Mouse (Mus musculus): ENCODE data around the gene Srp54a. TPM values are rescaled to one million over a fixed set of nuclear protein-coding genes. Genes with fewer than 3 reads are reported as not detected.
"Not testable (repeated sequence)": the region's sequence is repeated elsewhere in the genome, so short reads cannot be mapped to it uniquely, and the experiment has no call there.

The Srp54a gene
- polyA plus RNA-seq, 1 experiment: 3.2 TPM

DNA sequence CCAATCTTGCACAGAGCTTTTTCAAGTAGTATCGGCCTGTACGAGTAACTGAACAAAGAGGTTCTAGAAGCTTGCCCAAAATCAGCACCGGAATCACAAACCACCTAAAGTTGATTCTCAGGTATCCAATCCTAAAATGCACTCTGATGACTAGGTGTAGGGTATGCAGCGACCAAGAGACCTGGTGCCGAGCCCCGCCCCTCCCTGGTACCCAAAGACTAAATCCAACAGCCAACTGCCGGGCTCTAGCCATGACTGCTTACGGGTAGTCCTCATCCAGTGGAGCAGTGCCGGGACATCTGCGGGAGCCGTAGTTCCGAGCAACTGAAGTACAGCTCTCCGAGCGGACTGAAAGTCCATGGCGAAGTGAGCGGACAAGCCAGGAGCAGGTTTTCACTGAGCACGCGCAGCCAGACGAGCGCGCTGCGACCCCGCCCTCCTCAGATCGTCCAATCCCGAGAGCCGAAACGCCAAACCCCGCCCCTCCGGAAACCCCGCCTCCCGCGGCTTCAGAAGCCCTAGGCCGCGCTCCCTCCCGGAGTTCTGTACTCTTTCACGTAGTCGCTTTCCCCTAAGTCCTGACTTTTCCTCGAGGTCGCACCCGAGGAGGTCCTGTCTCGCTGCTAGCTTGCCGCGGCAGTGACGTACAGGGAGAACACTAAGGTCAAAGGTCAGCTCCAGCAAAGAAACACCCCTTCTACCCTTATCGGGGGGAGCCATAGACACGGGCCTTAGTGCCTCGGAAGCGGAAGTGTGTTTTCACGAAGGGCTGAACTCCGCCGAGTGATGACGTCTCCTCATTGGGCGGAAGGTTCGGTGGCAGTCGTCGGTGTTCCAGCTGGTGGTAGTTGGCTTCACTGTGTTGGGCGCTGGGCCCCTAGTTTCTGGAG is 74.7 kb downstream of the Srp54a start, which contains the start of gene Srp54b:
Gene Srp54b (plus strand): TSS at position 546 of the 890 bp plus-strand sequence.
- H3K36me3 ChIP-seq (replicated peaks; ENCODE audit: low read length); H3K4me3 ChIP-seq (replicated peaks); H3K9me3 ChIP-seq; H3K27me3 ChIP-seq (replicated peaks); H3K4me1 ChIP-seq: not testable (repeated sequence)

DNA sequence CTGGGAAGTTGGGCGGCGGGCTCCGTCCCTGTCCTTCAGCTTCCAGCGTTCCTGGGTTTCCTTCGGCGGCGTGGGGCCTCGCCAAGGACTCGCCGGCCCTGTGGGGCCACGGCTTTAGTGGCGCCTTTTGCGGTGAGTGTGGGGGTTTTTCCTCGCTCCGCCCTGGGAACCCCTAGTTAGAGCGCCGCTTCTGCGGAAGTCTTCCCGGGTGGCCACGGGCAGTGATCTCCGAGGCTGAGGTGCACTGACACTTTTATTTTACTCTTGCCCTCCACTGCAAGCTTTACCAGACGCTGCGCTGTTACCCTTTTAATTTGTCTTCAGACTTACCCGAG is 75.4 kb downstream of the Srp54a start:
- H3K27me3 ChIP-seq (replicated peaks); H3K4me3 ChIP-seq (replicated peaks); H3K9me3 ChIP-seq; H3K4me1 ChIP-seq; H3K36me3 ChIP-seq (replicated peaks; ENCODE audit: low read length): not testable (repeated sequence)

Other genes with a start within 250 kb of the Srp54a start
- gene Cfl2, start 217.4 kb upstream of the Srp54a start, polyA plus RNA-seq (2012; ENCODE audit: insufficient read depth, low replicate concordance): 2.3 TPM in 1 of 2 replicates, not detected in the other
- gene Gm20403, start 93.7 kb upstream of the Srp54a start, polyA plus RNA-seq (2012; ENCODE audit: insufficient read depth, low replicate concordance): not detected in 2 replicates
- 0.63 and 4.2 TPM in 2 replicates for gene Baz1a, start 65.9 kb upstream of the Srp54a start, polyA plus RNA-seq (2012; ENCODE audit: insufficient read depth, low replicate concordance)
- gene 2700097O09Rik, start 152 bp upstream of the Srp54a start, polyA plus RNA-seq (2012; ENCODE audit: insufficient read depth, low replicate concordance): 0.25 TPM in 1 of 2 replicates, not detected in the other
- gene Fam177a, start 44.2 kb downstream of the Srp54a start, polyA plus RNA-seq (2012; ENCODE audit: insufficient read depth, low replicate concordance): 7.7 TPM in 1 of 2 replicates, not detected in the other
- 15.5 and 29.4 TPM in 2 replicates for gene Srp54b, start 74.8 kb downstream of the Srp54a start, polyA plus RNA-seq (2012; ENCODE audit: insufficient read depth, low replicate concordance)
- gene 1700047I17Rik2, start 119.3 kb downstream of the Srp54a start, polyA plus RNA-seq (2012; ENCODE audit: insufficient read depth, low replicate concordance): 2.7 TPM in 1 of 2 replicates, not detected in the other
- gene Srp54c, start 149.9 kb downstream of the Srp54a start, polyA plus RNA-seq (2012; ENCODE audit: insufficient read depth, low replicate concordance): 1.3 and 1.5 TPM in 2 replicates
- 0.79 TPM in 1 of 2 replicates, not detected in the other for gene 1110008L16Rik, start 219.3 kb downstream of the Srp54a start, polyA plus RNA-seq (2012; ENCODE audit: insufficient read depth, low replicate concordance)
- gene Ppp2r3c, start 222.7 kb downstream of the Srp54a start, polyA plus RNA-seq (2012; ENCODE audit: insufficient read depth, low replicate concordance): 0.39 TPM in 1 of 2 replicates, not detected in the other

All from megakaryocyte, embryonic 14.5 days (primary cell).